Mouse (Mus musculus) hindbrain, embryonic 11.5 days (tissue): ENCODE results near the gene Psmc5. TPM values are rescaled to one million over a fixed set of nuclear protein-coding genes. Genes with fewer than 3 reads are reported as not detected.

Source experiments
- ATAC-seq: fragments of 200-750 bp; cut with Nextera tagmentation; 2 replicates; pipeline ENCODE4 v1.8.0; 2017; ENCODE audit warnings: mild to moderate bottlenecking, moderate TSS enrichment, moderate library complexity; ENCODE audit not compliant: low FRiP score
- DNase-seq: peaks from one replicate; pipeline ENCODE4 v3.0.0-alpha.2; 2015; ENCODE audit warnings: low spot score
- H3K27ac ChIP-seq: fragments of 300-500 bp; sonication (generic); 2 replicates; pipeline ENCODE4 v1.5.1; 2014; ENCODE audit warnings: mild to moderate bottlenecking, low read depth, low read length
- H3K27me3 ChIP-seq: fragments of 300-500 bp; sonication (generic); 2 replicates; pipeline ENCODE4 v1.6.1; 2014; ENCODE audit warnings: mild to moderate bottlenecking, low read length, moderate library complexity, mixed read lengths; ENCODE audit not compliant: control insufficient read depth, insufficient read depth
- H3K36me3 ChIP-seq: fragments of 300-500 bp; sonication (generic); 2 replicates; pipeline ENCODE4 v1.6.1; 2014; ENCODE audit warnings: mild to moderate bottlenecking, low read length, moderate library complexity, mixed read lengths; ENCODE audit not compliant: control insufficient read depth, insufficient read depth
- H3K4me1 ChIP-seq: fragments of 300-500 bp; sonication (generic); replicated peaks from 2 replicates; pipeline ENCODE4 v1.6.1; 2014; ENCODE audit warnings: low read length, mixed read lengths; ENCODE audit not compliant: control insufficient read depth, insufficient read depth
- H3K4me2 ChIP-seq: fragments of 300-500 bp; sonication (generic); replicated peaks from 2 replicates; pipeline ENCODE4 v1.6.1; 2014; ENCODE audit warnings: mild to moderate bottlenecking, low read depth, low read length
- H3K4me3 ChIP-seq: fragments of 300-500 bp; sonication (generic); 2 replicates; pipeline ENCODE4 v1.5.1; 2014; ENCODE audit warnings: low read depth, low read length
- H3K9ac ChIP-seq: fragments of 300-500 bp; sonication (generic); 2 replicates; pipeline ENCODE4 v1.6.1; 2014; ENCODE audit warnings: low read depth, low read length
- H3K9me3 ChIP-seq: fragments of 300-500 bp; sonication (generic); 2 replicates; pipeline ENCODE4 v1.6.1; 2016; ENCODE audit warnings: low read length; ENCODE audit not compliant: control insufficient read depth
- WGBS: fragments of 180-500 bp; shearing (Covaris S2); extraction: QIAGEN DNeasy Blood & Tissue Kit; methylation state at CpG from one replicate; pipeline ENCODE4 v1.1.7; 2014; 5-methylcytosine and 5-hydroxymethylcytosine counted together
- polyA plus RNA-seq: library from polyadenylated mRNA; unstranded; fragments of >200 nt; fragmentation: Nextera tagmentation; extraction: Ambion mirVana; gene quantifications from 2 replicates; pipeline ENCODE4 v1.2.1, GENCODE M21; 2014

Gene Psmc5
- polyA plus RNA-seq, 1 experiment from 2014 or later: 381 TPM

DNA sequence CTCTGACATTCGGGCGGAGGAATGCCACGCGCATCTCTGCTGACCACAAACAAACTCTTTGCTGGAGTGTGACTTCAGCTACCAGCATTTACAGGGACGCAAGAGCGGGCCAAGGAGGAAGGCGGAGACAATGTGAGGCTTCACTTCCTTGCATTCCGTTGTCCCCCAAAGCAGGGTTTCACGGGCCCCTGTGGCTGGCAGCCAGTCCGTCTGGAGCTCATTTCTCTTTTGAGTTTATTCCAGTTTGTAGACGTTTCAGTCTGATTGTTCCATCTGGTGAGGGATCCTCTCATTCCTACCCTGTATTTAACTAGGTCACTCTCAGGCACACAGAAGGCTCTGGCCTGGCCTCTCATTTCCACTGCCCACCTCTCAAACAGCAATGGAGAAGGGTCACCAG is 31.0 kb downstream of the Psmc5 start:
- no peak for DNase-seq
- Histone ChIP-seq H3K4me2 (no peak overlapping the region), H3K27me3 (no peaks in the 10 kb centered on the region), H3K9me3 (no peaks in the 10 kb centered on the region), H3K9ac (no peak overlapping the region), H3K4me1 (no peaks in the 10 kb centered on the region), H3K27ac (no peak overlapping the region), H3K36me3 (no peaks in the 10 kb centered on the region), H3K4me3 (no peak overlapping the region)
- ATAC-seq: no peak
- WGBS: 76% methylated on average over 11 of the region's 11 CpGs

DNA sequence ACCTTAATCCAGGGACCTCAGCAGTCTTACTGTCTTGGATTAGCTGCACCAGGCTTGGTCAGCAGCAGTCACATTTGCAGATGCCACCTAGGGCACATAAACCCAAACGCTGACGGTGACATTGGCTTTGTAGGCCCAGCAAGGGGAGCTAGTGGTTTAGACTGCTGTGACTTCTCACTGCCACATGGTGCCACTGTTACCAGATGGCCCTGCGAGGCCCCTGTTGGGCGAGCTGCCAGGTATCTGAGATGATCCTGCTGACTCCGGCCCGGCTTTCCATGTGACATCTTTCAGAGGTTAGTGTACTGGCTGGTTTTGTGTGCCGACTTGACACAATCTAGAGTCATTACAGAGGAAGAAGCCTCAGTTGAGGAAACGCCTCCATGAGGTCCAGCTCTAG is 33.4 kb downstream of the Psmc5 start:
- no peaks in the 10 kb centered on the region for H3K36me3 ChIP-seq
- no peaks in the 10 kb centered on the region for H3K9me3 ChIP-seq
- H3K4me2 ChIP-seq: no peak overlapping the region
- H3K27me3 ChIP-seq: no peaks in the 10 kb centered on the region
- H3K4me3 ChIP-seq: no peak overlapping the region
- ATAC-seq (no peak), DNase-seq (no peak)
- H3K27ac ChIP-seq: no peak overlapping the region
- no peak overlapping the region for H3K9ac ChIP-seq
- no peaks in the 10 kb centered on the region for H3K4me1 ChIP-seq
- WGBS: 78% methylated on average over 8 of the region's 8 CpGs

- ATAC-seq (no peak), DNase-seq (no peak)
- H3K9ac ChIP-seq: no peak overlapping the region
- H3K36me3 ChIP-seq: no peaks in the 10 kb centered on the region
- H3K9me3 ChIP-seq: no peaks in the 10 kb centered on the region
- no peaks in the 10 kb centered on the region for H3K4me1 ChIP-seq
- no peaks in the 10 kb centered on the region for H3K27me3 ChIP-seq
- no peak overlapping the region for H3K4me2 ChIP-seq
- WGBS: 91% methylated on average over 5 of the region's 5 CpGs
- no peak overlapping the region for H3K4me3 ChIP-seq
- no peak overlapping the region for H3K27ac ChIP-seq
Observed at GRCm38 (mm10) chr11:106290376-106290775, 34.4 kb downstream of the Psmc5 start.

DNA sequence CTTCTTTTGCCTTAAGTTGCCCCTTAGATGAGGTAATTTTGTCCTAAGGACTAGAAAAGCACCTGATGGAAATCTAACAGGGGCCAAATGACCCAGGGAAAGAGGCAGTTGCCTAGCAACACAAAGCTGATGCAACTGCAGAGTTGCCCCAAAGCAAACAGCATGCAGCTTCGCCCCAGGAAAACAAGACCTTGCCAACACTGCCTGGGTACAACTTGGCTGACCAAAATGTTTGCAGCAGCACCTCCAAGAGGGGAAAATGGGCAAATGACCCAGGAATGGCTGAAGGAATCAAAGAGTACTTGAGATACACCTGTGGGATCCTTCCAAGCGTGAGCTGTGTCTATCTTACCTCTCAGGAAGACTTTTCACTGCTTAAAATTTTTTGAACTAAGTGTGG is 35.9 kb downstream of the Psmc5 start:
- no peak for ATAC-seq
- H3K27me3 ChIP-seq: no peaks in the 10 kb centered on the region
- DNase-seq: no peak
- H3K9ac ChIP-seq: no peak overlapping the region
- no peak overlapping the region for H3K4me3 ChIP-seq
- H3K27ac ChIP-seq: no peak overlapping the region
- H3K9me3 ChIP-seq: no peaks in the 10 kb centered on the region
- no peaks in the 10 kb centered on the region for H3K36me3 ChIP-seq
- no peak overlapping the region for H3K4me2 ChIP-seq
- WGBS: 84% methylated on average over 2 of the region's 2 CpGs
- H3K4me1 ChIP-seq: no peaks in the 10 kb centered on the region

DNA sequence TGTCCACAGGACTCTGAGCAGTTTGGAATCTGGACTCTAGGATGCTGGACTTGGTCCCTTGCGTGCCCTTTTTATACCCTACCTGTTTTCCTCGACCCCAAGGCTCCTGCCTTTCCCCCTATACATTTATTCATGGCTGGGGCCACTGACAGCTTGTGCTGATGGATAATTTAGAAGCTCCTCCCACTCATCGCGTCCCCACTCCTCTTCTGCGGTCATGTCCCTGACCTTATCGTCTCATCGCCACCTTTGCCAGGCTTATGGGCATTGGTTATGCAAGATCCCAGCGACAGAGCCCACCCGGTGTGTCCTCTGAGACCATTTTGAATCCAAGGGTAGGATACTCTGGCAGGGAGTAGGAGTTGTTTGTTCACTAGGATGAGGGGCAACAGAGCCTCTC is 45.8 kb downstream of the Psmc5 start, which contains the start of gene Gh:
Gh (minus strand) TSS at position 101 of the 400 bp plus-strand sequence.
- Histone ChIP-seq H3K27me3 (no peaks in the 10 kb centered on the region), H3K9ac (no peak within 1 kb of the TSS)

DNA sequence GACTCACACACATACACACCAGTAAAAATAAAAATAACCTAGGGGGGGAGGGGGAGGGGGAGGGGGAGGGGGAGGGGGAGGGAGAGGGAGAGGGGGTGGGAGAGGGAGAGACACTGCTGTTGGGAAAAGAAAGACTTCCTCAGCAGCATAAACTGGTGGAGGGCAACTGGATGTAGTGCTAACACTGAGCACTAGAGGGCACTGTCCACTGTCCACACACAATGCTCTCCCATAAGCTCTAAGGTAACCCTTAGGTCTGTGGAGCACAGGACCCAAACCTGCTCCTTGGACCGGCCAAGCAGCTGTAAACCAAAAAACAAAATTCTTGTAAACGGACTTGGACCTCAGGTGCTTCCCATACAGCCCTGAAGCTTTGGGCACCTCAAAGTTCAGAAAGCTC is 46.7 kb downstream of the Psmc5 start:
- no peaks in the 10 kb centered on the region for H3K9me3 ChIP-seq
- H3K4me2 ChIP-seq: no peak overlapping the region
- 23% methylated on average over 2 of the region's 2 CpGs for WGBS
- no peak overlapping the region for H3K9ac ChIP-seq
- DNase-seq (peak; percentile 85), ATAC-seq (no peak)
- H3K4me1 ChIP-seq: no peaks in the 10 kb centered on the region
- H3K27ac ChIP-seq: no peak overlapping the region
- H3K36me3 ChIP-seq: no peaks in the 10 kb centered on the region
- no peak overlapping the region for H3K4me3 ChIP-seq
- H3K27me3 ChIP-seq: no peaks in the 10 kb centered on the region

More for the DNA sequence above, 45.8 kb downstream of the Psmc5 start, which contains the start of gene Gh:
- Histone ChIP-seq H3K4me2 (no peak within 1 kb of the TSS), H3K9me3 (no peaks in the 10 kb centered on the region), H3K36me3 (no peaks in the 10 kb centered on the region), H3K27ac (no peak within 1 kb of the TSS), H3K4me3 (no peak within 1 kb of the TSS), H3K4me1 (no peaks in the 10 kb centered on the region)
- ATAC-seq (no peak), DNase-seq (no peak)
- 81% methylated on average over 9 of the region's 9 CpGs for WGBS

DNA sequence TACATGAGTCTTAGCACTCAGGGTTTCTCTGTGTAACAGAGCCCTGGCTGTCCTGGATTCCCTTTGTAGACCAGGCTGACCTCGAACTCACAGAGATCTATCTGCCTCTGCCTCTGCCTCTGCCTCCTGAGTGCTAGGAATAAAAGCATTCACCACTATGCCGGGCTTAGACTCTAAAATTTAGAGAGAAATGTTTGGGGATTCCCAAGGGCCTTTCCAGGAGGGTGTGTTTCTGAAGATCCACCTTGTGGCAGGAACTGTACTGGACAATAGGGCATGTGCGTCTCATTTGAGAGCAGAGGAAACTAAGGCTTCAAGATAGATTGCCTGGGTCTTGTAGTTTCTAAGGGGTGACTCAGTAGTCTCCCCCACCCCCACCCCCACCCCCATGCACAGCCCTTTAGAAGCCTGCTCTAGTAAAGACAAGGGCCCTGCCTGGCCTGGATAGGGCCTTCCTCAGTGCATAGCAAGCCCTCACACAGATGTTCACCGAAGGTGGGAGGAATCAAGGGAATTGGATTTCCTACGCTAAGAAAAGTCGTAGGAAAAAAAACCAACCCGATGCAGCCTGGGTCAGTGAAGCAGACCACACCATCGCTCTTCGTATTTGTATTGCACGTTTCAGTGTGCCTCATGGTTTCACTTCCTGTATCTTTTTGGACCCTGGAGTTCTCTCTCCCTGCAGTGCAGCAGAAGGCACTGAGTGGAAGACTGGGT is 49.6 kb downstream of the Psmc5 start:
- 79% methylated on average over 10 of the region's 10 CpGs for WGBS

GRCm38 (mm10) chr11:106306065-106306385 is 50.1 kb downstream of the Psmc5 start:
- DNase-seq: no peak
- H3K9ac ChIP-seq: no peak overlapping the region

More for the DNA sequence above, 49.6 kb downstream of the Psmc5 start:
- no peak overlapping the region for H3K4me3 ChIP-seq
- ATAC-seq: no peak
- no peaks in the 10 kb centered on the region for H3K9me3 ChIP-seq
- no peak overlapping the region for H3K27ac ChIP-seq
- no peaks in the 10 kb centered on the region for H3K27me3 ChIP-seq
- H3K36me3 ChIP-seq: no peaks in the 10 kb centered on the region
- no peaks in the 10 kb centered on the region for H3K4me1 ChIP-seq
- H3K9ac ChIP-seq: no peak overlapping the region
- H3K4me2 ChIP-seq: no peak overlapping the region
- no peak for DNase-seq

GRCm38 (mm10) chr11:106306758-106307157 is 50.8 kb downstream of the Psmc5 start:
- ATAC-seq (no peak), DNase-seq (no peak)
- no peak overlapping the region for H3K9ac ChIP-seq
- 83% methylated on average over 9 of the region's 9 CpGs for WGBS
- no peaks in the 10 kb centered on the region for H3K9me3 ChIP-seq
- H3K27me3 ChIP-seq: no peaks in the 10 kb centered on the region
- no peaks in the 10 kb centered on the region for H3K36me3 ChIP-seq
- no peak overlapping the region for H3K4me2 ChIP-seq
- no peaks in the 10 kb centered on the region for H3K4me1 ChIP-seq
- H3K27ac ChIP-seq: no peak overlapping the region
- no peak overlapping the region for H3K4me3 ChIP-seq

More at GRCm38 (mm10) chr11:106306065-106306385, 50.1 kb downstream of the Psmc5 start:
- Histone ChIP-seq H3K36me3 (no peaks in the 10 kb centered on the region), H3K4me1 (no peaks in the 10 kb centered on the region), H3K4me3 (no peak overlapping the region), H3K27ac (no peak overlapping the region), H3K4me2 (no peak overlapping the region), H3K9me3 (no peaks in the 10 kb centered on the region), H3K27me3 (no peaks in the 10 kb centered on the region)
- WGBS: 89% methylated on average over 3 of the region's 3 CpGs
- no peak for ATAC-seq
